Mouse (Mus musculus): ENCODE measurements around the gene Atp1a1.

GRCm38 (mm10) chr3:101601687-101602086 lies 2.8 kb downstream of the Atp1a1 start:
- TF ChIP-seq POLR2A (IDR thresholded peaks at IDR 0.05; ENCODE audit: insufficient read depth, low read depth, low read length) (no peak), CTCF (IDR thresholded peaks at IDR 0.05; ENCODE audit: insufficient read depth, low read depth, low read length) (no peak)
